Mouse (Mus musculus): ENCODE data around the gene Rnf11.

Rnf11 gene

GRCm38 (mm10) chr4:109444471-109444870 is 40.1 kb downstream of the Rnf11 start:
- DNase-seq: no peak

GRCm38 (mm10) chr4:109442649-109443048 is 41.9 kb downstream of the Rnf11 start:
- DNase-seq: no peak

GRCm38 (mm10) chr4:109442126-109442525 is 42.4 kb downstream of the Rnf11 start:
- no peak for DNase-seq

GRCm38 (mm10) chr4:109441000-109441399 is 43.5 kb downstream of the Rnf11 start:
- no peak for DNase-seq

- DNase-seq: no peak
Observed at GRCm38 (mm10) chr4:109440381-109440780, 44.1 kb downstream of the Rnf11 start.

- no peak for DNase-seq
Observed at GRCm38 (mm10) chr4:109439825-109440248, 44.7 kb downstream of the Rnf11 start.

- no peak for DNase-seq
Observed at GRCm38 (mm10) chr4:109439101-109439500, 45.4 kb downstream of the Rnf11 start.

- DNase-seq: peak; percentile 82
Observed at GRCm38 (mm10) chr4:109437913-109438878, 46.3 kb downstream of the Rnf11 start.

GRCm38 (mm10) chr4:109434256-109434655 is 50.3 kb downstream of the Rnf11 start:
- DNase-seq: no peak

- DNase-seq: peak; percentile 56
Observed at GRCm38 (mm10) chr4:109433641-109434040, 50.9 kb downstream of the Rnf11 start.

- no peak for DNase-seq
Observed at GRCm38 (mm10) chr4:109432668-109433375, 51.7 kb downstream of the Rnf11 start.

- peak; percentile 68 for DNase-seq
Observed at GRCm38 (mm10) chr4:109430854-109431253, 53.7 kb downstream of the Rnf11 start.

GRCm38 (mm10) chr4:109430250-109430649 is 54.3 kb downstream of the Rnf11 start:
- no peak for DNase-seq

- no peak for DNase-seq
Observed at GRCm38 (mm10) chr4:109427058-109427457, 57.5 kb downstream of the Rnf11 start.

GRCm38 (mm10) chr4:109423438-109423837 is 61.1 kb downstream of the Rnf11 start:
- no peak for DNase-seq

GRCm38 (mm10) chr4:109422436-109422835 is 62.1 kb downstream of the Rnf11 start:
- DNase-seq: no peak

- no peak for DNase-seq
Observed at GRCm38 (mm10) chr4:109421608-109422007, 62.9 kb downstream of the Rnf11 start.

- no peak for DNase-seq
Observed at GRCm38 (mm10) chr4:109420138-109420795, 64.3 kb downstream of the Rnf11 start.

- no peak for DNase-seq
Observed at GRCm38 (mm10) chr4:109419563-109419962, 65.0 kb downstream of the Rnf11 start.

- DNase-seq: no peak
Observed at GRCm38 (mm10) chr4:109419017-109419416, 65.5 kb downstream of the Rnf11 start.

GRCm38 (mm10) chr4:109417998-109418397 is 66.5 kb downstream of the Rnf11 start:
- DNase-seq: no peak

GRCm38 (mm10) chr4:109412233-109412632 is 72.3 kb downstream of the Rnf11 start:
- DNase-seq: no peak

- no peak for DNase-seq
Observed at GRCm38 (mm10) chr4:109411377-109411967, 73.1 kb downstream of the Rnf11 start.
